Mouse (Mus musculus): ENCODE data around the gene Sept12. TPM values are rescaled to one million over a fixed set of nuclear protein-coding genes. Genes with fewer than 3 reads are reported as not detected.

Sept12 gene
- polyA plus RNA-seq, 1 experiment: 0.15 TPM

DNA sequence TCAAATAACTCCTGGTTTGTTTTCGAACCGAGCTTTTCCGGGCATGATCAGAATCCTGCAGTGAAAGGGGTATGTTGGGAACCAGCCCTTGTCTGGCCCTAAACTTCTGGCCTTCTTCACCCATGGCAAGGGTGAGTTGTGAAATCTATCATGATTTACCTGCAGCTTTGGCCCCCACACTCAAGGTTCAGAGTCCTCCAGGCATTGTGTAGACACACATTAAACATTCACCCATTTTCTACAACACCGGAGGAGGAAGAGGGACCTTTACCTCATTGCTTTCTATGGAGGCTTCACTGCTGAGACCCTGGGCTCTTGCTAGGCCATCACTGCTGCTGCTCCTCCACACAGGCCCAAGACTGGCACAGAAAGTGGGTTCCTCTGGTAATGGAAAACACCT, 50.3 kb downstream of the Sept12 start:
- WGBS: 77% methylated on average over 4 of the region's 4 CpGs
- Histone ChIP-seq H3K27me3 (ENCODE audit: control insufficient read depth, insufficient read depth, low read length) (no peaks in the 10 kb centered on the region), H3K27ac (ENCODE audit: insufficient read depth, low read depth, low read length) (no peak overlapping the region), H3K36me3 (ENCODE audit: control insufficient read depth, insufficient read depth, low read length) (peaks cover 59% of the 10 kb centered on the region), H3K4me1 (ENCODE audit: control insufficient read depth, insufficient read depth, insufficient read length, low read length) (no peaks in the 10 kb centered on the region), H3K4me3 (ENCODE audit: low read depth, low read length) (no peak overlapping the region)
- TF ChIP-seq POLR2A (IDR thresholded peaks at IDR 0.05; ENCODE audit: low read depth, low read length) (no peak), CTCF (IDR thresholded peaks at IDR 0.05; ENCODE audit: extremely low read depth, insufficient read length, insufficient replicate concordance, low read depth, low read length) (no peak)

DNA sequence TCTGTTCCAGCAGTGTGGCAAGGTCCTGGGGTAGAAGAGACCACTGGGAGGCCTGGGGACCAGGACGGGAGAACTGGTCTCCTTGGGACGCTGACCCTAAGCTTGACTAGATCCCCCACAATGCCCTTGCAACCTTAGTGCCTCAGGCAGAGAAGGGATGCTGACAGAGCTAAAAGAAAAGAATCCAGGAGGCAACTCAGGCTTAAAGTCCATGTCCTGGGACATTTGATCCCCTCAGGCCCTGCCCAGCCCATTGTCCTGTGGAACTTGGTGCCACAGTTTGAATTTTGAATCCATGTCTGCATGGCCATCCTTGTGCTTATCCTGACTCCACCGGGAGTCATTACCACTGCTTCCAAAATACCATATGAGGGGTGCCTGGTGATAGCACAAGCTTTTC, 51.5 kb downstream of the Sept12 start:
- no peaks in the 10 kb centered on the region for H3K4me1 ChIP-seq (ENCODE audit: control insufficient read depth, insufficient read depth, insufficient read length, low read length)
- H3K4me3 ChIP-seq (ENCODE audit: low read depth, low read length): no peak overlapping the region
- TF ChIP-seq CTCF (IDR thresholded peaks at IDR 0.05; ENCODE audit: extremely low read depth, insufficient read length, insufficient replicate concordance, low read depth, low read length) (no peak), POLR2A (IDR thresholded peaks at IDR 0.05; ENCODE audit: low read depth, low read length) (no peak)
- peaks cover 62% of the 10 kb centered on the region for H3K36me3 ChIP-seq (ENCODE audit: control insufficient read depth, insufficient read depth, low read length)
- no peak overlapping the region for H3K27ac ChIP-seq (ENCODE audit: insufficient read depth, low read depth, low read length)
- 89% methylated on average over 3 of the region's 3 CpGs for WGBS
- H3K27me3 ChIP-seq (ENCODE audit: control insufficient read depth, insufficient read depth, low read length): no peaks in the 10 kb centered on the region

DNA sequence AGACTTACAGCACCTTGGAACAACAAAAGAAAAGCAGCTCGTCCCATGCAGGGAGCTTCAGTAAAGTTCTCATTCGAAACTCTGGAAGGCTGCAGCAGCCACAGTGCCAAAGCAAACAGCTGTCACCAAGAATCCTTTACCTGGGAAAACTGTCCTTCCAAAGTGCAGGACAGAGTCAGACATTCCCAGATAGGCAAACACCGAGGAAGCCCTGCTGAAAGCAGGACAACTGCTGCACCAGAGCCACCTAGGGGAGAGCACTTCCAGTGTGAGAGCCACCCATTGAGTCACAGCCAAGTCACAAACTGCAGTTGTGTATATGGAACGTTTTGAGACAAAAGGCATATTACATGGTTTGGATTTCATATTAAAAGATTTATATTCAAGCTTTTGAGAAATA, 52.2 kb downstream of the Sept12 start:
- H3K27ac ChIP-seq (ENCODE audit: insufficient read depth, low read depth, low read length): no peak overlapping the region
- 58% methylated on average over 4 of the region's 4 CpGs for WGBS
- H3K4me1 ChIP-seq (ENCODE audit: control insufficient read depth, insufficient read depth, insufficient read length, low read length): no peaks in the 10 kb centered on the region
- no peaks in the 10 kb centered on the region for H3K27me3 ChIP-seq (ENCODE audit: control insufficient read depth, insufficient read depth, low read length)
- no peak overlapping the region for H3K4me3 ChIP-seq (ENCODE audit: low read depth, low read length)
- TF ChIP-seq CTCF (IDR thresholded peaks at IDR 0.05; ENCODE audit: extremely low read depth, insufficient read length, insufficient replicate concordance, low read depth, low read length): no peak
- no peak for TF ChIP-seq POLR2A (IDR thresholded peaks at IDR 0.05; ENCODE audit: low read depth, low read length)
- peaks cover 64% of the 10 kb centered on the region for H3K36me3 ChIP-seq (ENCODE audit: control insufficient read depth, insufficient read depth, low read length)

DNA sequence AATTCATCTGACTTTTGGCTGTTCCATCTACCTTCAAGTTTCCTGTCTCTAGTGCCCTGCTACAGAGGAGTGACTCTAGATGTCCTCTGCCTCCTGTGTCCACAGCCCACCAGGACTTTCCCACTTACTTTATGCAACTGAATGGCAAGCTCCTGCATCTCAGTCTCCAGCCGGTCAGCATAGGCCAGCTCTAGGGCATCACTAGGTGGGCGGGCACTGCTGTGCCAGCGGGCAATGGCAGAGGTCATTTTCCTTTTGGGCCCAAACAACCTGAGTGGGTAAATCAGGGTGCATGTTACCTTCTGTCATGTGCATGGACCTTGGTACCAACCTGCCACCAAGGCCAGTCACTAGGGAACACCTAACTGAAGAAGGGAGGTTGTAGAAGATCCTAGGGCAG, 54.2 kb downstream of the Sept12 start:
- Histone ChIP-seq H3K27me3 (ENCODE audit: control insufficient read depth, insufficient read depth, low read length) (no peaks in the 10 kb centered on the region), H3K27ac (ENCODE audit: insufficient read depth, low read depth, low read length) (no peak overlapping the region), H3K4me1 (ENCODE audit: control insufficient read depth, insufficient read depth, insufficient read length, low read length) (peaks cover 6% of the 10 kb centered on the region; the same call in 1 of the 2 replicates), H3K36me3 (ENCODE audit: control insufficient read depth, insufficient read depth, low read length) (peaks cover 57% of the 10 kb centered on the region), H3K4me3 (ENCODE audit: low read depth, low read length) (no peak overlapping the region)
- 91% methylated on average over 3 of the region's 3 CpGs for WGBS
- no peak for TF ChIP-seq POLR2A (IDR thresholded peaks at IDR 0.05; ENCODE audit: low read depth, low read length)

GRCm38 (mm10) chr16:4942868-4943267, 54.8 kb downstream of the Sept12 start:
- 95% methylated on average over 8 of the region's 8 CpGs for WGBS
- Histone ChIP-seq H3K36me3 (ENCODE audit: control insufficient read depth, insufficient read depth, low read length) (peaks cover 52% of the 10 kb centered on the region), H3K4me1 (ENCODE audit: control insufficient read depth, insufficient read depth, insufficient read length, low read length) (peaks cover 6% of the 10 kb centered on the region; the same call in 1 of the 2 replicates), H3K27me3 (ENCODE audit: control insufficient read depth, insufficient read depth, low read length) (no peaks in the 10 kb centered on the region), H3K27ac (ENCODE audit: insufficient read depth, low read depth, low read length) (no peak overlapping the region), H3K4me3 (ENCODE audit: low read depth, low read length) (no peak overlapping the region)
- TF ChIP-seq CTCF (IDR thresholded peaks at IDR 0.05; ENCODE audit: extremely low read depth, insufficient read length, insufficient replicate concordance, low read depth, low read length) (no peak), POLR2A (IDR thresholded peaks at IDR 0.05; ENCODE audit: low read depth, low read length) (no peak)

- peaks cover 6% of the 10 kb centered on the region; the same call in 1 of the 2 replicates for H3K4me1 ChIP-seq (ENCODE audit: control insufficient read depth, insufficient read depth, insufficient read length, low read length)
- H3K27ac ChIP-seq (ENCODE audit: insufficient read depth, low read depth, low read length): no peak overlapping the region
- no peak overlapping the region for H3K4me3 ChIP-seq (ENCODE audit: low read depth, low read length)
- TF ChIP-seq POLR2A (IDR thresholded peaks at IDR 0.05; ENCODE audit: low read depth, low read length) (no peak), CTCF (IDR thresholded peaks at IDR 0.05; ENCODE audit: extremely low read depth, insufficient read length, insufficient replicate concordance, low read depth, low read length) (no peak)
- H3K27me3 ChIP-seq (ENCODE audit: control insufficient read depth, insufficient read depth, low read length): no peaks in the 10 kb centered on the region
- peaks cover 51% of the 10 kb centered on the region for H3K36me3 ChIP-seq (ENCODE audit: control insufficient read depth, insufficient read depth, low read length)
Measured at GRCm38 (mm10) chr16:4941016-4941415, 56.6 kb downstream of the Sept12 start.

DNA sequence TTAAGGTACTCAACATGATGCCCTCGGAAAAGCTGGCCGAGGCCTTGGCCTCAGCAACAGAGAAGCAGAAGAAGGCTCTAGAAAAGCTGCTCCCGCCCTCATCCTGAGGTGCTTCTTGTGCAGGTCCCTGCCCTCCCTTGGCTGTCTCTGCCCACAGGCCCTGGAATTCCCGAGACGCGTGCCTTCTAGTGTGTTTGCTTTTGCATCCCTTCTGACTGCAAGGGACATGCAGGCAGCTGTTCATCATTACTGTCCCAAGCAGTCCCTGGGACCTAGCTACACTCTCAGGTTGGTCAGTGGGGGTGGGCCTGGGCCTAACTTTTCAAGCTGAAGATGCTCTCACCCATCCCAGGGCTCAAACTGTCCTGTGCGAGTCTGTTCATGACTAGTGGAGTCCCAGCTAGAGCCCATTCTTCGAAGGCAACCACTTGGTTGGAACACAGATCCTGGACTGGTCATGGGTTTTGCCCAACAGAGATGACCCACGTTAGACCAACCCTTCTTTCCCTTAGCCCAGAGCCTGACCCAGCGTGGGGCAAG, 57.3 kb downstream of the Sept12 start:
- 88% methylated on average over 10 of the region's 10 CpGs for WGBS
- Histone ChIP-seq H3K36me3 (ENCODE audit: control insufficient read depth, insufficient read depth, low read length) (peaks cover 47% of the 10 kb centered on the region), H3K4me3 (ENCODE audit: low read depth, low read length) (no peak overlapping the region), H3K27ac (ENCODE audit: insufficient read depth, low read depth, low read length) (no peak overlapping the region), H3K27me3 (ENCODE audit: control insufficient read depth, insufficient read depth, low read length) (no peaks in the 10 kb centered on the region), H3K4me1 (ENCODE audit: control insufficient read depth, insufficient read depth, insufficient read length, low read length) (peaks cover 6% of the 10 kb centered on the region; the same call in 1 of the 2 replicates)
- TF ChIP-seq CTCF (IDR thresholded peaks at IDR 0.05; ENCODE audit: extremely low read depth, insufficient read length, insufficient replicate concordance, low read depth, low read length): no peak
